Mouse (Mus musculus): ENCODE measurements around the gene Rln3. TPM values are rescaled to one million over a fixed set of nuclear protein-coding genes. Genes with fewer than 3 reads are reported as not detected.

Gene Rln3
- polyA plus RNA-seq (2012; ENCODE audit: low replicate concordance), result 3.7 and 4.7 TPM in 2 replicates

GRCm38 (mm10) chr8:84044900-84045299 is at the start of gene Rln3:
Gene Rln3, minus strand, starts transcription at chr8:84045000.

GRCm38 (mm10) chr8:84066291-84066930 is 21.6 kb upstream of the Rln3 start, which contains the start of gene Rfx1:
Gene Rfx1, plus strand, starts transcription at chr8:84066834.

GRCm38 (mm10) chr8:84065037-84065436 is 20.2 kb upstream of the Rln3 start, which contains the start of gene Gm10643:
Gene Gm10643, minus strand, starts transcription at chr8:84065137.

DNA sequence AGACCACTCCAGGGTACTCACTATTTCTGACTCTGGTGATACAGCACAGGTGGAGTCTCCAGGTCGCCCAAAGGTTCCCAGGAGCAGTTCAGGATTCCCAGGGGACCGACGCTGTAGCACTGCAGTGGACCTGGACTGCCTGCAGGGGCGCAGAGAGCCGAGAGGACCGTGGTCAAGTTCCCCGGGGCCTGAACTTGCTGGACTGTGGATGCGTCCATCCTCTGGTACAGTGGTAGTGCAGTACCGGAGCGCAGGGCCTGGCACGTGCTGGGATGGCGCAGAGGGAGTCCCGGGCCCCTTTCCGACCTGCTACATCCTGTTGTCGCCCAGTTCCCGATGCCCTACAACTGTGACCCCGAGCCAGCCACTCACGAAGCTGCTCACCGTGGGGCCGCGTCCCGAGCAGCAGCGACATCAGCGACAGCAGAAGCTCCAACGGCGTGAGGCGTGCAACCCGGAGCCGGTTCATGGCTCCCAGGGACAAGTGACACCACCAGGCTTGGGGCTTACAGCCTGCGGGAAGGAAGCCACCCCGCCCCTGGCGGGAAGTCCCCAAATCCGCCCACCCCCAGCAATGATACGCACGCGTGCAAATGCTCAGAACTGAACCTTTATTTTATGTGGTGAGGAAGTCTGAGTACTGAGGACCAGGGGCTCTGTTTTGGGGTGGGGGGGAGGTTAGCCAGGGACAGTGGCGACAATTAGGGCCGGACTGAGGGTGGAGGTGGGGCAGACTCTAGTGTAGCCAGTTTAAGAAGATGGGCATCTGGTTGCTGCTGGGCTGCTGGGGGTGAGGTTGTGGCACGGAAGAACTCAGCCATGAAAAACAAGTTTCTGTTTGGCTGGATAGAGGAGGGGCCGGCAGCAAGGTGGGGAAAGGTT is 2.5 kb downstream of the Rln3 start, which contains the start of gene Il27ra:
Il27ra (minus strand) TSS at position 524 of the 882 bp plus-strand sequence.

DNA sequence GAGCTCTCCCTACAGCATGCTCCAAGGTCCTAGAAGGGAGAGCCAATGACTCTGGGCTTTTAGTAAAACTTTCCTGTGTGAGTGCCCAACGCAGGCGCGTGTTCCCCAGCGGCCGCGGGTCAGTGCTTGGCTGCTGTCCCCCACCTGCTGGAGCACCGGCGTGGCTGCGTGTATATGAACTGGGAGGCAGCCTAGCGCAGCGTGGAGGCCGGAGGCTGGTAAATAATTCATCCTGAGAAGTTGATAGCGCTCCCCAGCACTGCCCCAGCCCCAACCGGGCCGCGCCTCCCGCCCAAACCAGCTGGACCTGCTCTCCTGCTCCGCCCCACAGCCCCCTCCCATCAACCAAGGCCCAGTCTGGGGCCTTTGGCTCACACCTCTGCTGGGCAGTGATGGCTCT is 23.7 kb downstream of the Rln3 start, which contains the start of gene Palm3:
Palm3 (plus strand) TSS at position 376 of the 400 bp plus-strand sequence.

DNA sequence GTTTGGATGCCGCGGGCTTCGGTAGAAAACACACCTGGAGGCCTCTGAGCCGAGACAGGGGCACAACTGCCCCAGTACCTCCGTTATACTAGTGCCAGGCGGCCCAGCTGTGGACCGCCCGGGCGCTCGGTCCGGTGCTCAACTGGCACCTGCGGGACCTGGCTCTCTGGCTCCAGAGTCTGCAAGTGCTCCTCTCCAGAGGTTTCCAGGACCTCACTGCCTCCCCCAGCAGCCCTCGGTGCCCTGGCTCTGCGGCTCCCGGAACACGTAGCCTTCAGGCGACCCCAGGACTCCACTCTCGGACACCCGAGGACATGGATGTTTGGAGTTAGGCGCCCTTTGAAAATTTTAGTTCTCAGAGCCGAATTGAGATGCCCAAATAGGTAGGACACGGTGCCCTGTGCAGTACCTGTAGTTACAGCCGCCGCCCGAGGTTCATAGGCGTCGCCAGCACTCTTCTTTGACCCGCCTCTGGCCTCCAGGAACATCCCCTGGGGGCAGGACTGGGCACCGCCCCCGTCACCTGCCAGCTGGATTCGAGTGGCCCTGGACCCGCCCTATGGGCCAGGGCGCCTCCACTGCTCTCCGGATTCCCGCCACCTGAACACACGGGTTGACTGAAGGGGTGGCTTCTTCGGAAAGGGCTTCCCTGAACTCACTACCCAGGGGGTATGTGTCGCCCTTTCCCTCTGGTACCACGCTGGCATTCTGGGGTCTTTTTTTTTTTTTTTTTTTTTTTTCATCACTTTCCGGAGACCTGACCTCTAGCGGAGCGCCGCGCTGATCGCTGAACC is 32.9 kb downstream of the Rln3 start, which contains the start of gene 2210011C24Rik:
2210011C24Rik (minus strand) TSS at position 467 of the 794 bp plus-strand sequence.

GRCm38 (mm10) chr8:84001281-84002000 is 43.4 kb downstream of the Rln3 start, which contains the start of gene 1700067K01Rik:
Gene 1700067K01Rik, plus strand, starts transcription at chr8:84001502.

GRCm38 (mm10) chr8:83997511-83998141 is 47.2 kb downstream of the Rln3 start, which contains the start of gene Samd1:
Gene Samd1, plus strand, starts transcription at chr8:83997672.

Other genes with a start within 250 kb of the Rln3 start
- gene Adgrl1, start 144.9 kb downstream of the Rln3 start, polyA plus RNA-seq (2012; ENCODE audit: low replicate concordance), result 9.4 and 20.9 TPM in 2 replicates
- gene Gm10644, start 89.8 kb downstream of the Rln3 start, polyA plus RNA-seq (2012; ENCODE audit: low replicate concordance), result 0.90 and 1.4 TPM in 2 replicates
- 5.2 and 56.2 TPM in 2 replicates for gene Asf1b, start 89.5 kb downstream of the Rln3 start, polyA plus RNA-seq (2012; ENCODE audit: low replicate concordance)
- 22.7 and 25.1 TPM in 2 replicates for gene Prkaca, start 72.0 kb downstream of the Rln3 start, polyA plus RNA-seq (2012; ENCODE audit: low replicate concordance)
- gene Samd1, start 47.3 kb downstream of the Rln3 start, polyA plus RNA-seq (2012; ENCODE audit: low replicate concordance), result 77.6 and 95.6 TPM in 2 replicates
- 0.76 and 0.78 TPM in 2 replicates for gene 1700067K01Rik, start 43.5 kb downstream of the Rln3 start, polyA plus RNA-seq (2012; ENCODE audit: low replicate concordance)
- 0.22 and 3.9 TPM in 2 replicates for gene 2210011C24Rik, start 32.8 kb downstream of the Rln3 start, polyA plus RNA-seq (2012; ENCODE audit: low replicate concordance)
- gene Palm3, start 23.5 kb downstream of the Rln3 start, polyA plus RNA-seq (2012; ENCODE audit: low replicate concordance), result 0.13 and 0.14 TPM in 2 replicates
- 67.1 and 69.8 TPM in 2 replicates for gene Il27ra, start 2.4 kb downstream of the Rln3 start, polyA plus RNA-seq (2012; ENCODE audit: low replicate concordance)
- gene Gm10643, start 20.1 kb upstream of the Rln3 start, polyA plus RNA-seq (2012; ENCODE audit: low replicate concordance), result 0.11 and 0.15 TPM in 2 replicates
- 87.3 and 149 TPM in 2 replicates for gene Rfx1, start 21.8 kb upstream of the Rln3 start, polyA plus RNA-seq (2012; ENCODE audit: low replicate concordance)
- 61.7 and 152 TPM in 2 replicates for gene Dcaf15, start 59.8 kb upstream of the Rln3 start, polyA plus RNA-seq (2012; ENCODE audit: low replicate concordance)
- gene Podnl1, start 81.0 kb upstream of the Rln3 start, polyA plus RNA-seq (2012; ENCODE audit: low replicate concordance), result 15.7 and 34.9 TPM in 2 replicates
- gene Cc2d1a, start 102.9 kb upstream of the Rln3 start, polyA plus RNA-seq (2012; ENCODE audit: low replicate concordance), result 37.2 and 82.2 TPM in 2 replicates
- gene 4930432K21Rik, start 103.0 kb upstream of the Rln3 start, polyA plus RNA-seq (2012; ENCODE audit: low replicate concordance), result 1.4 and 1.5 TPM in 2 replicates
- gene Nanos3, start 140.2 kb upstream of the Rln3 start, polyA plus RNA-seq (2012; ENCODE audit: low replicate concordance), result 0.42 and 0.59 TPM in 2 replicates
- 18.1 and 26.1 TPM in 2 replicates for gene Zswim4, start 192.1 kb upstream of the Rln3 start, polyA plus RNA-seq (2012; ENCODE audit: low replicate concordance)
- gene D8Ertd738e, start 204.7 kb upstream of the Rln3 start, polyA plus RNA-seq (2012; ENCODE audit: low replicate concordance), result 192 and 194 TPM in 2 replicates
- 25.3 and 68.4 TPM in 2 replicates for gene Mri1, start 212.3 kb upstream of the Rln3 start, polyA plus RNA-seq (2012; ENCODE audit: low replicate concordance)
- 19.7 and 21.2 TPM in 2 replicates for gene Ccdc130, start 225.4 kb upstream of the Rln3 start, polyA plus RNA-seq (2012; ENCODE audit: low replicate concordance)